Mouse (Mus musculus) liver, embryonic 11.5 days (tissue): ENCODE measurements at regions not wholly inside any gene's neighbourhood (a gene's known extent, or its start where the extent isn't known, plus 50 kb on each side); places are given as distances from the start of the nearest gene placed in this dataset.

Experiments used
- ATAC-seq: fragments of 200-750 bp; cut with Nextera tagmentation; replicated peaks from 2 replicates; pipeline ENCODE4 v1.8.0; 2017; ENCODE audit warnings: moderate number of reproducible peaks, mild to moderate bottlenecking, moderate TSS enrichment, moderate library complexity; ENCODE audit not compliant: low FRiP score
- DNase-seq: peaks from one replicate; pipeline ENCODE4 v3.0.0-alpha.2; 2017; ENCODE audit warnings: low spot score
- H3K27ac ChIP-seq: fragments of 300-500 bp; sonication (generic); 2 replicates; pipeline ENCODE4 v1.5.1; 2014; ENCODE audit warnings: mild to moderate bottlenecking, low read depth, low read length, control low read depth
- H3K27me3 ChIP-seq: fragments of 300-500 bp; sonication (generic); replicated peaks from 2 replicates; pipeline ENCODE4 v1.6.1; 2014; ENCODE audit warnings: low read length, mixed read lengths; ENCODE audit not compliant: control insufficient read depth, insufficient read depth
- H3K36me3 ChIP-seq: fragments of 300-500 bp; sonication (generic); 2 replicates; pipeline ENCODE4 v1.6.1; 2014; ENCODE audit warnings: mild to moderate bottlenecking, low read length, moderate library complexity, mixed read lengths; ENCODE audit not compliant: control insufficient read depth, insufficient read depth
- H3K4me1 ChIP-seq: fragments of 300-500 bp; sonication (generic); replicated peaks from 2 replicates; pipeline ENCODE4 v1.6.1; 2014; ENCODE audit warnings: low read length, mixed read lengths; ENCODE audit not compliant: control insufficient read depth, insufficient read depth
- H3K4me2 ChIP-seq: fragments of 300-500 bp; sonication (generic); 2 replicates; pipeline ENCODE4 v1.6.1; 2014; ENCODE audit warnings: mild to moderate bottlenecking, control low read depth, moderate library complexity
- H3K4me3 ChIP-seq: fragments of 300-500 bp; sonication (generic); 2 replicates; pipeline ENCODE4 v1.5.1; 2014; ENCODE audit warnings: low read depth, low read length, control low read depth
- H3K9ac ChIP-seq: fragments of 300-500 bp; sonication (generic); 2 replicates; pipeline ENCODE4 v1.6.1; 2014; ENCODE audit warnings: low read depth, low read length, control low read depth
- H3K9me3 ChIP-seq: fragments of 300-500 bp; sonication (generic); 2 replicates; pipeline ENCODE4 v1.6.1; 2016; ENCODE audit warnings: low read length, inconsistent platforms, mixed read lengths; ENCODE audit not compliant: control insufficient read depth
- WGBS: fragments of 180-500 bp; shearing (Covaris S2); extraction: QIAGEN DNeasy Blood & Tissue Kit; methylation state at CpG from one replicate; pipeline ENCODE4 v1.1.7; 2014; 5-methylcytosine and 5-hydroxymethylcytosine counted together

GRCm38 (mm10) chr4:94356982-94357381 lies 199.4 kb upstream of the Gm10306 start:
- no peak overlapping the region for H3K4me2 ChIP-seq
- no peaks in the 10 kb centered on the region for H3K9me3 ChIP-seq
- no peak overlapping the region for H3K9ac ChIP-seq
- H3K27ac ChIP-seq, result no peak overlapping the region
- no peaks in the 10 kb centered on the region for H3K4me1 ChIP-seq
- H3K27me3 ChIP-seq, result no peaks in the 10 kb centered on the region
- ATAC-seq, result no peak
- H3K4me3 ChIP-seq, result no peak overlapping the region
- H3K36me3 ChIP-seq, result no peaks in the 10 kb centered on the region
- DNase-seq, result no peak
- 47% methylated on average over 1 of the region's 1 CpGs for WGBS

- Histone ChIP-seq H3K27me3 (no peaks in the 10 kb centered on the region), H3K27ac (no peak overlapping the region), H3K4me3 (no peak overlapping the region), H3K4me1 (no peaks in the 10 kb centered on the region), H3K9me3 (no peaks in the 10 kb centered on the region), H3K4me2 (no peak overlapping the region), H3K9ac (no peak overlapping the region), H3K36me3 (no peaks in the 10 kb centered on the region)
- WGBS, result 82% methylated on average over 13 of the region's 13 CpGs
- DNase-seq (no peak), ATAC-seq (no peak)
Measured at GRCm38 (mm10) chr4:94360810-94361527, 195.4 kb upstream of the Gm10306 start.

GRCm38 (mm10) chr4:94361528-94362217 lies 194.7 kb upstream of the Gm10306 start:
- ATAC-seq, result no peak
- Histone ChIP-seq H3K9ac (no peak overlapping the region), H3K36me3 (no peaks in the 10 kb centered on the region), H3K4me3 (no peak overlapping the region), H3K4me2 (no peak overlapping the region), H3K27me3 (no peaks in the 10 kb centered on the region), H3K27ac (no peak overlapping the region), H3K9me3 (no peaks in the 10 kb centered on the region), H3K4me1 (no peaks in the 10 kb centered on the region)
- 80% methylated on average over 12 of the region's 12 CpGs for WGBS
- no peak for DNase-seq

- Histone ChIP-seq H3K4me1 (no peaks in the 10 kb centered on the region), H3K9ac (no peak overlapping the region), H3K4me2 (no peak overlapping the region), H3K4me3 (no peak overlapping the region), H3K9me3 (no peaks in the 10 kb centered on the region), H3K36me3 (no peaks in the 10 kb centered on the region), H3K27ac (no peak overlapping the region), H3K27me3 (no peaks in the 10 kb centered on the region)
- ATAC-seq (no peak), DNase-seq (no peak)
- WGBS, result 76% methylated on average over 4 of the region's 4 CpGs
Measured at GRCm38 (mm10) chr4:94365375-94365774, 191.0 kb upstream of the Gm10306 start.

GRCm38 (mm10) chr4:94367174-94367573 lies 189.2 kb upstream of the Gm10306 start:
- Histone ChIP-seq H3K27ac (no peak overlapping the region), H3K27me3 (no peaks in the 10 kb centered on the region), H3K4me2 (no peak overlapping the region), H3K4me3 (no peak overlapping the region), H3K4me1 (no peaks in the 10 kb centered on the region), H3K9ac (no peak overlapping the region), H3K9me3 (no peaks in the 10 kb centered on the region), H3K36me3 (no peaks in the 10 kb centered on the region)
- ATAC-seq (no peak), DNase-seq (no peak)
- 84% methylated on average over 3 of the region's 3 CpGs for WGBS

- 57% methylated on average over 6 of the region's 6 CpGs for WGBS
- no peaks in the 10 kb centered on the region for H3K36me3 ChIP-seq
- H3K9me3 ChIP-seq, result no peaks in the 10 kb centered on the region
- H3K9ac ChIP-seq, result no peak overlapping the region
- H3K27me3 ChIP-seq, result no peaks in the 10 kb centered on the region
- no peak overlapping the region for H3K4me3 ChIP-seq
- no peak overlapping the region for H3K4me2 ChIP-seq
- no peak overlapping the region for H3K27ac ChIP-seq
- H3K4me1 ChIP-seq, result no peaks in the 10 kb centered on the region
- ATAC-seq (no peak), DNase-seq (no peak)
Measured at GRCm38 (mm10) chr4:94370981-94371380, 185.4 kb upstream of the Gm10306 start.

GRCm38 (mm10) chr4:94376256-94376655 lies 180.1 kb upstream of the Gm10306 start:
- Histone ChIP-seq H3K4me1 (no peaks in the 10 kb centered on the region), H3K4me2 (no peak overlapping the region), H3K27ac (no peak overlapping the region), H3K36me3 (no peaks in the 10 kb centered on the region), H3K9ac (no peak overlapping the region), H3K4me3 (no peak overlapping the region), H3K27me3 (no peaks in the 10 kb centered on the region), H3K9me3 (no peaks in the 10 kb centered on the region)
- ATAC-seq, result no peak
- 85% methylated on average over 1 of the region's 1 CpGs for WGBS
- no peak for DNase-seq

- WGBS, result 60% methylated on average over 7 of the region's 7 CpGs
Measured at GRCm38 (mm10) chr4:94385703-94386102, 170.6 kb upstream of the Gm10306 start.

GRCm38 (mm10) chr4:94388317-94388716 lies 168.0 kb upstream of the Gm10306 start:
- no peaks in the 10 kb centered on the region for H3K36me3 ChIP-seq
- H3K9ac ChIP-seq, result no peak overlapping the region
- no peak overlapping the region for H3K27ac ChIP-seq
- no peaks in the 10 kb centered on the region for H3K27me3 ChIP-seq
- H3K4me1 ChIP-seq, result no peaks in the 10 kb centered on the region
- H3K4me3 ChIP-seq, result no peak overlapping the region
- no peak for ATAC-seq
- no peak overlapping the region for H3K4me2 ChIP-seq
- DNase-seq, result no peak
- WGBS, result 38% methylated on average over 2 of the region's 2 CpGs
- no peaks in the 10 kb centered on the region for H3K9me3 ChIP-seq

More at GRCm38 (mm10) chr4:94385703-94386102, 170.6 kb upstream of the Gm10306 start:
- Histone ChIP-seq H3K4me3 (no peak overlapping the region), H3K9ac (no peak overlapping the region), H3K27me3 (no peaks in the 10 kb centered on the region), H3K4me1 (no peaks in the 10 kb centered on the region), H3K4me2 (no peak overlapping the region), H3K27ac (no peak overlapping the region), H3K36me3 (no peaks in the 10 kb centered on the region), H3K9me3 (no peaks in the 10 kb centered on the region)
- ATAC-seq (no peak), DNase-seq (no peak)
